Mouse (Mus musculus): ENCODE measurements around the gene Rpf1. TPM values are rescaled to one million over a fixed set of nuclear protein-coding genes. Genes with fewer than 3 reads are reported as not detected.

The Rpf1 gene
- polyA plus RNA-seq (2015; fragmentation: Nextera tagmentation; extraction: Ambion mirVana): 53.3 and 54.2 TPM in 2 replicates

DNA sequence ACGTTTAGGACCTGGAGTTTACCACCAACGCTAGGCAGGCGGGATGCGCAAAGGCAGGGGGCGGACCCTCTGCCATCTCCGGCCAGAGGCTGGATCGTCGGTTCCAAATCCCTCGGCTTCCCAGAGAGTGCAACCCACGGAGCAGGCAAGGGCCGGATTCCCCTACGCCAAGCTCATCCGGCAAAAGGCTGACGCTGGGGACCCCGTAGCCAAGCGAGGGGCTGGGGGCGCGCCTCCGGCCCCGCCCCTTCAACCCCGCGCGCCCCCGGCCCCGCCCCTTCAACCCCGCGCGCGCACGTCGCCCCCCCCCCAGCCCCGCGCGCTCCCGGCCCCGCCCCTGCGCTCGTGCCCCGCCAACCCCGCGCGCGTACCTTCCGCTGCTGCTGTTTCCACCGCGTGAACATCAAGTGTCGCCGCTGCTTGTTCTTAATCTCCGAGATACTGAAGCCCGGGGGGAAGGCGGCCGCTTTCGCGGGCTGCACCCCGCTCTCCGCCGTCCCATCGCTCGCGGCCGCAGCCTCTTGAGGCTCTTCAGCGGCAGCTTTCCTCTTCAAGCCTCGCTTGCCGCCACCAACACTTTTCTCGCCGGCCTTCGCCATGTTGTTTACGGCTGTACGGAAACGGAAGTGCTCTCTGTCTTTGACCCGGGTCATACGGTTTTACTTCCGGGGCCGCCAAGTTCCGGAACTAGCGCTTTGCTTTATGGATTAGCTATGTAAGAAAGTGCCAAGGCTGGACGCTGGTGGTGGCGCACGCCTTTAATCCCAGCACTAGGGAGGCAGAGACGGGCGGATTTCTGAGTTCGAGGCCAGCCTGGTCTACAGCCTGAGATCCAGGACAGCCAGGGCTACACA, at the start of gene Rpf1:
TSS of gene Rpf1 (minus strand) at position 632 of the 854 bp plus-strand sequence.
- ATAC-seq (ENCODE audit: low read depth): peak; percentile 97
- Histone ChIP-seq H3K4me3 (peak within 1 kb of the TSS; percentile 67), H3K4me2 (peak within 1 kb of the TSS; percentile 73), H3K4me1 (replicated peaks) (peaks cover 8% of the 10 kb centered on the region), H3K27me3 (no peaks in the 10 kb centered on the region), H3K9ac (peak within 1 kb of the TSS; percentile 84), H3K9me3 (no peaks in the 10 kb centered on the region), H3K27ac (replicated peaks) (peak within 1 kb of the TSS; percentile 97), H3K36me3 (peaks cover 23% of the 10 kb centered on the region)
- under 1% methylated on average over 59 of the region's 82 CpGs for WGBS

- Histone ChIP-seq H3K27ac (replicated peaks) (no peak overlapping the region), H3K4me2 (no peak overlapping the region), H3K36me3 (no peaks in the 10 kb centered on the region), H3K4me3 (no peak overlapping the region), H3K27me3 (no peaks in the 10 kb centered on the region), H3K9me3 (no peaks in the 10 kb centered on the region), H3K9ac (no peak overlapping the region), H3K4me1 (replicated peaks) (no peaks in the 10 kb centered on the region)
- WGBS: 88% methylated on average over 6 of the region's 6 CpGs
- no peak for ATAC-seq (ENCODE audit: low read depth)
These were observed 49.7 kb upstream of the Rpf1 start for GRCm38 (mm10) chr3:146570939-146571338.

- H3K9ac ChIP-seq: no peak within 1 kb of the TSS
- H3K4me3 ChIP-seq: no peak within 1 kb of the TSS
- H3K4me1 ChIP-seq (replicated peaks): no peaks in the 10 kb centered on the region
- no peak within 1 kb of the TSS for H3K27ac ChIP-seq (replicated peaks)
- no peak within 1 kb of the TSS for H3K4me2 ChIP-seq
- no peaks in the 10 kb centered on the region for H3K27me3 ChIP-seq
- 86% methylated on average over 10 of the region's 10 CpGs for WGBS
- no peak for ATAC-seq (ENCODE audit: low read depth)
- no peaks in the 10 kb centered on the region for H3K9me3 ChIP-seq
- no peaks in the 10 kb centered on the region for H3K36me3 ChIP-seq
These were observed 49.0 kb upstream of the Rpf1 start, which contains the start of gene Uox for GRCm38 (mm10) chr3:146570148-146570782. Gene Uox (plus strand): TSS chr3:146570426.

DNA sequence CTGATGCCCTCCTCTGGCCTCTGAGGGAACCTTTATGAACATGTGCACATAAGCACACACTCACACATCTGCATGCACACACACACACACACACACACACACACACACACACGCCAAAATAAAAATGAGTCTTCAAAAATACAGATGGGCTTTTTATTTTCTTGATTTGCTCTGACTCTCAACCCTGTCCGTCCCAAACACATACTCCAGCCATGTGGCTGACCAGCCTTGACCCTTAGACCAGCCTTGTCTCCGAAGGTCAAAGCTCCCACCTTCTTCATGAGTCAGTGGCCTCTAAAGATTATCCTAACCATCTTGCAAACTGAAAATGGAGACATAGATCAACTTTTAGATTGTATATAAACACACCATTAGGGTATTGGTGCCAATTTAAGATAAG, 48.4 kb upstream of the Rpf1 start:
- H3K9ac ChIP-seq: no peak overlapping the region
- no peak overlapping the region for H3K27ac ChIP-seq (replicated peaks)
- no peaks in the 10 kb centered on the region for H3K27me3 ChIP-seq
- no peaks in the 10 kb centered on the region for H3K4me1 ChIP-seq (replicated peaks)
- WGBS: 89% methylated on average over 3 of the region's 3 CpGs
- H3K36me3 ChIP-seq: no peaks in the 10 kb centered on the region
- ATAC-seq (ENCODE audit: low read depth): no peak
- H3K4me3 ChIP-seq: no peak overlapping the region
- no peaks in the 10 kb centered on the region for H3K9me3 ChIP-seq
- H3K4me2 ChIP-seq: no peak overlapping the region

GRCm38 (mm10) chr3:146567884-146568530, 46.8 kb upstream of the Rpf1 start:
- no peaks in the 10 kb centered on the region for H3K27me3 ChIP-seq
- H3K4me2 ChIP-seq: no peak overlapping the region
- no peak overlapping the region for H3K4me3 ChIP-seq
- no peak overlapping the region for H3K9ac ChIP-seq
- no peaks in the 10 kb centered on the region for H3K9me3 ChIP-seq
- H3K4me1 ChIP-seq (replicated peaks): no peaks in the 10 kb centered on the region
- 80% methylated on average over 9 of the region's 9 CpGs for WGBS
- H3K27ac ChIP-seq (replicated peaks): no peak overlapping the region
- no peak for ATAC-seq (ENCODE audit: low read depth)
- H3K36me3 ChIP-seq: no peaks in the 10 kb centered on the region

- Histone ChIP-seq H3K36me3 (no peaks in the 10 kb centered on the region), H3K4me3 (no peak overlapping the region), H3K9me3 (no peaks in the 10 kb centered on the region), H3K9ac (no peak overlapping the region), H3K27ac (replicated peaks) (no peak overlapping the region), H3K4me1 (replicated peaks) (no peaks in the 10 kb centered on the region), H3K27me3 (no peaks in the 10 kb centered on the region), H3K4me2 (no peak overlapping the region)
- no peak for ATAC-seq (ENCODE audit: low read depth)
- 80% methylated on average over 7 of the region's 7 CpGs for WGBS
These were observed 46.1 kb upstream of the Rpf1 start for GRCm38 (mm10) chr3:146567366-146567765.

GRCm38 (mm10) chr3:146565065-146565411, 43.8 kb upstream of the Rpf1 start:
- no peak overlapping the region for H3K9ac ChIP-seq
- ATAC-seq (ENCODE audit: low read depth): no peak
- H3K36me3 ChIP-seq: no peaks in the 10 kb centered on the region
- no peak overlapping the region for H3K4me3 ChIP-seq
- 91% methylated on average over 1 of the region's 1 CpGs for WGBS
- no peak overlapping the region for H3K27ac ChIP-seq (replicated peaks)
- no peaks in the 10 kb centered on the region for H3K4me1 ChIP-seq (replicated peaks)
- no peak overlapping the region for H3K4me2 ChIP-seq
- no peaks in the 10 kb centered on the region for H3K27me3 ChIP-seq
- H3K9me3 ChIP-seq: no peaks in the 10 kb centered on the region

DNA sequence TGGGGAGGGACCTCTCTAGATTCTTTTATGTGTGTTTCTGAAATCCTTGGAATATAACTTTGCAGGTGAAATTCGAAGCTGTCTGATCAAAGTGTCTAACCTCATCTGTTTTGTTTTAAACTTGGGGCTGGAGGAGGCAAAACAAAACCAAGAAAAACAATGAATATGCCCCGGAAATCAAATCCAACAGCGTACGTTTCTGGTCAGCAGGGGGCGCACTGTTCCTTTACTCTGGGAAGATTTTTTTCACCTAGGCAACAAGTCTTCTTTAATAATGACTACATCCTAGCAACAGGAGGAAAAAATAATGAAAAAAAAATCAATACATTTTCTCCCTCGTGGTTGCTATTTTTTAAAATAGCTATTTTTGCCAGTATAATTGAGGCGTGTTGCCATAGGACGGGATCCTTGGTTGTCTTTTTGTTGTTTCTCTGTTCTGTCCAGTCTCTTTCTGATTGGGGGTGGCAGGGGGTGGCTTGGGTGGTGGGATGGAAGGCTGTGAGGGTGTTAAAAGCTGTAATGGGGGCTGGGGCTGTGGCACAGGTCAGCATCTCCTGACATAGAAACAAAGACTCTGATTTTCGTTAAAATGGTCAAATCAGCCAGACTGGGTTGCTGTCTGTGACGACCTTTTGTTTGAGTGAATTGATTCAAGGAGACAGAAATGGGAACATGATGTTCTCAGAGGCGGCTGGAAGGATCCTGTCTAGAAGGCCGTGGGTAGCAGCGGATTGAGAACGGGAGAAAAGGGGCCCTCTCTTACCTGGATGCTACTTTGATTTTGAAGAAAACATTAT, 43.2 kb upstream of the Rpf1 start:
- Histone ChIP-seq H3K27me3 (no peaks in the 10 kb centered on the region), H3K9ac (no peak overlapping the region), H3K4me2 (no peak overlapping the region), H3K4me3 (no peak overlapping the region), H3K9me3 (no peaks in the 10 kb centered on the region), H3K4me1 (replicated peaks) (no peaks in the 10 kb centered on the region), H3K36me3 (no peaks in the 10 kb centered on the region), H3K27ac (replicated peaks) (no peak overlapping the region)
- WGBS: 36% methylated on average over 14 of the region's 14 CpGs
- no peak for ATAC-seq (ENCODE audit: low read depth)

DNA sequence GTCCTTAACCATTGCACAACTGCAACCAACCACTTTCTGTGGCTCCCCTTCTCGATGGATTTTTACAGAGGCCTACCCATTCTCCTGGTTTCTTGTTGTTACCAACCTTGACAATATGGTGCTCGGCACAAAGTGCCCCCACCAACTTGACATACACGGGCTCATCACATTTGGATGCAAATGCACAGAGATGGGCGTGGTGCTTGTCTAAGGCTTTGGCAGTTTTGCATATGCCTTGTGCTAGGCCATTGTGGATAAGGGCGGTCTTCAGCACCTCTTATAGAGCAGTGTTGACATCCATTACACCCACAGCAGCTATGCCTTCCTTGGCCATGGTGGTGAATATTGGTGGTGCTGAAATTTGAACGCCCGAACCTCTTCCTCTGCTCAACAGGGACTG, 41.7 kb upstream of the Rpf1 start:
- Histone ChIP-seq H3K36me3 (no peaks in the 10 kb centered on the region), H3K4me3 (no peak overlapping the region), H3K27me3 (no peaks in the 10 kb centered on the region), H3K9me3 (no peaks in the 10 kb centered on the region), H3K4me2 (no peak overlapping the region), H3K4me1 (replicated peaks) (no peaks in the 10 kb centered on the region), H3K9ac (no peak overlapping the region), H3K27ac (replicated peaks) (no peak overlapping the region)
- 93% methylated on average over 7 of the region's 7 CpGs for WGBS
- ATAC-seq (ENCODE audit: low read depth): no peak

DNA sequence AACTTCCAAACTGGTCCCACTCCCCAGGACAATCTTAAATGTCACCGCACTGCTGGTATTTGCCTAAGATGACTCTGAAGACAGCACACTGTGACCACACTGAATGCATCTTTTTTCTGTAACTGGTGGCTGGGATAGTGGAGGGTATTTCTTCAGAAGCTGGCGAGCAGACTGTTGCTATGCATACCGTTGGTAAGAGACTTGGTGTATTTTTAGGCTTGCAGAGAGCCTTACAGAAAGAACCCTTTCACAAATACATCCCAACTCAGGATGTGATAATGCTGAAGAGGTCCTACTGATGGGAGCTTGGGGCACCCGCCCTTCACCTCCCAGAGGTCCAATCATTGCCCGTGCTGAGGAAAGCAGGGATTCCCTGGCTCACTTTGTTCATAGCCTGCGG, 36.3 kb upstream of the Rpf1 start:
- Histone ChIP-seq H3K9ac (no peak overlapping the region), H3K4me1 (replicated peaks) (no peaks in the 10 kb centered on the region), H3K4me3 (no peak overlapping the region), H3K27me3 (no peaks in the 10 kb centered on the region), H3K4me2 (no peak overlapping the region), H3K36me3 (no peaks in the 10 kb centered on the region), H3K9me3 (no peaks in the 10 kb centered on the region), H3K27ac (replicated peaks) (no peak overlapping the region)
- WGBS: 88% methylated on average over 6 of the region's 6 CpGs
- no peak for ATAC-seq (ENCODE audit: low read depth)

- no peak for ATAC-seq (ENCODE audit: low read depth)
- H3K9me3 ChIP-seq: no peaks in the 10 kb centered on the region
- no peak overlapping the region for H3K9ac ChIP-seq
- 92% methylated on average over 1 of the region's 1 CpGs for WGBS
- H3K4me2 ChIP-seq: no peak overlapping the region
- H3K4me1 ChIP-seq (replicated peaks): no peaks in the 10 kb centered on the region
- no peak overlapping the region for H3K27ac ChIP-seq (replicated peaks)
- no peaks in the 10 kb centered on the region for H3K36me3 ChIP-seq
- H3K4me3 ChIP-seq: no peak overlapping the region
- no peaks in the 10 kb centered on the region for H3K27me3 ChIP-seq
These were observed 35.3 kb upstream of the Rpf1 start for GRCm38 (mm10) chr3:146556567-146556966.

DNA sequence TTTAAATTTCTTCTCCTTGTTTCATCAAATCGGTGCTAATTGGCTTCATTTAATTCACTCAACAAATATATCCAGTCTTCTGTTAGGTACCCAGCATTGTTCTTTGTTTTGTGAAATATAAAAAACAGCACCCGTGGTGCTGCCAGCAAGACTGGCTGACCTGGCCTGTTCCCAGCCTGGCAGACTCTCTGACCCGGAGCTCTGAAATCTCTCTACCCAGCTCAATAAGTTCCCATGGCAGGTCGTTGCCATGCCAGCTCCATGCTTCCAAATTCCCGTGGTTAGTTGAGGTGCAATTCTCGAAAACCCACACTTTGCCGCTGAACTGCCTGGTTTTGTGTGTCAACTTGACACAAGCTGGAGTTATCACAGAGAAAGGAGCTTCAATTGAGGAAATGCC, 33.6 kb upstream of the Rpf1 start:
- Histone ChIP-seq H3K4me1 (replicated peaks) (no peaks in the 10 kb centered on the region), H3K4me2 (no peak overlapping the region), H3K9me3 (no peaks in the 10 kb centered on the region), H3K36me3 (no peaks in the 10 kb centered on the region), H3K27ac (replicated peaks) (no peak overlapping the region), H3K4me3 (no peak overlapping the region), H3K27me3 (no peaks in the 10 kb centered on the region), H3K9ac (no peak overlapping the region)
- no peak for ATAC-seq (ENCODE audit: low read depth)
- 86% methylated on average over 7 of the region's 7 CpGs for WGBS

Data from neural tube, embryonic 13.5 days (tissue).